Mouse (Mus musculus): ENCODE results near the gene Vkorc1l1. TPM values are rescaled to one million over a fixed set of nuclear protein-coding genes. Genes with fewer than 3 reads are reported as not detected.
A peak's percentile ranks its signal among the peaks of the same experiment; 100 is the strongest.

The Vkorc1l1 gene
- total and polyA plus RNA-seq, 2 experiments, result 14.4 to 24.3 TPM

DNA sequence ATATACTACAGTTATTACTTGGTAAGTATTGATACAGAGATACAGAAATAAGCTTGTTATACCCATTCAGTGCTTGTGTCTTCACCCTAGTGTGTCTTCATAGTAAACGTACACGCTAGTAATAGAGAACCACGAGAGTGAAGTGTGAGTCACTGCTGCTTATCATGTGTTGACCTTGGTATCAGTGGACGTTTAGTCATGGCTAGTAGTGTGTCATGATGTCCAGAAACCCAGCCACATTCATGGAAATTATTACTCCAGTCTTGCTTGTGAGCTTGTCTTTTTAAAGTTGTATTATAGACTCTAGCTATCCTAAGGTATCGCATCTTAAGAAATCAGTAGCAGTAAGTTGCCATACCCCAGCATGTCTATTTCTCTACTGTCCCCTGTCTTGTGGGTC lies 36.8 kb downstream of the Vkorc1l1 start:
- Histone ChIP-seq H3K4me1 (ENCODE audit: control insufficient read depth, insufficient read depth, low read length) (peaks cover 13% of the 10 kb centered on the region), H3K27me3 (ENCODE audit: control insufficient read depth, insufficient read depth, low read length) (no peaks in the 10 kb centered on the region), H3K79me2 (ENCODE audit: control insufficient read depth, insufficient read depth, low read length) (peaks cover 17% of the 10 kb centered on the region; the same call in 1 of the 2 replicates), H3K4me3 (ENCODE audit: insufficient read depth, low read depth, low read length) (no peak overlapping the region), H3K9ac (ENCODE audit: low read depth, low read length) (no peak overlapping the region), H3K27ac (replicated peaks; ENCODE audit: insufficient read depth, low read depth, low read length) (no peak overlapping the region), H3K36me3 (ENCODE audit: control insufficient read depth, insufficient read depth, low read length) (peaks cover 8% of the 10 kb centered on the region)
- no peak for DNase-seq (ENCODE audit: extremely low read depth, low read depth, low spot score)
- TF ChIP-seq POLR2A (IDR thresholded peaks at IDR 0.05; ENCODE audit: extremely low read depth, insufficient read depth, low read length) (no peak), CTCF (IDR thresholded peaks at IDR 0.05; ENCODE audit: low read depth, low read length) (no peak)
- 65% methylated on average over 5 of the region's 5 CpGs for WGBS

DNA sequence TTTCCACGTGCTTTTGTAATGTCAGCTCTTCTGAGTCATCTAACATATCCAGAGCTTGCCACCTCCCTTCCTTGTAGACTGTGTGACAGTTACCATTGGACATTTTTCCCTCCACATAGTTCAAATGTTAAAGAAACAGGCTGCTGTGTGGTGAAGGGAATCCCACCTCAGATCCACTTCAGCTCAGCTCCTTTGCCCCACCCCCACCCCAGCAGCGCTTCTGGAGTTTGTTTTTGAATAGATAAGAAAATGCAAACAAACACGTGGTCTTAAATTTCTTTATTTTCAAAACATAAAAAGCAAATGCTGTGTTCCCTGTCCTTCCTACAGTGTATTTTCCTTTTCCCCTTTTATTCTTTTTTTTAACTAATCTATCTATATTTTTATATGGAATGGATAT lies 38.4 kb downstream of the Vkorc1l1 start:
- Histone ChIP-seq H3K79me2 (ENCODE audit: control insufficient read depth, insufficient read depth, low read length) (peaks cover 17% of the 10 kb centered on the region; the same call in 1 of the 2 replicates), H3K4me3 (ENCODE audit: insufficient read depth, low read depth, low read length) (no peak overlapping the region), H3K27me3 (ENCODE audit: control insufficient read depth, insufficient read depth, low read length) (no peaks in the 10 kb centered on the region), H3K4me1 (ENCODE audit: control insufficient read depth, insufficient read depth, low read length) (peaks cover 5% of the 10 kb centered on the region; the same call in 1 of the 2 replicates), H3K9ac (ENCODE audit: low read depth, low read length) (no peak overlapping the region), H3K27ac (replicated peaks; ENCODE audit: insufficient read depth, low read depth, low read length) (no peak overlapping the region), H3K36me3 (ENCODE audit: control insufficient read depth, insufficient read depth, low read length) (peaks cover 13% of the 10 kb centered on the region)
- no peak for DNase-seq (ENCODE audit: extremely low read depth, low read depth, low spot score)
- 71% methylated on average over 3 of the region's 3 CpGs for WGBS
- TF ChIP-seq POLR2A (IDR thresholded peaks at IDR 0.05; ENCODE audit: extremely low read depth, insufficient read depth, low read length), result no peak

GRCm38 (mm10) chr5:129989376-129989775 lies 47.6 kb downstream of the Vkorc1l1 start:
- TF ChIP-seq CTCF (IDR thresholded peaks at IDR 0.05; ENCODE audit: low read depth, low read length), result no peak
- TF ChIP-seq POLR2A (IDR thresholded peaks at IDR 0.05; ENCODE audit: extremely low read depth, insufficient read depth, low read length), result no peak
- DNase-seq (ENCODE audit: extremely low read depth, low read depth, low spot score), result peak; percentile 78
- no peaks in the 10 kb centered on the region for H3K27me3 ChIP-seq (ENCODE audit: control insufficient read depth, insufficient read depth, low read length)
- peaks cover 2% of the 10 kb centered on the region; the same call in 1 of the 2 replicates for H3K36me3 ChIP-seq (ENCODE audit: control insufficient read depth, insufficient read depth, low read length)
- 21% methylated on average over 13 of the region's 13 CpGs for WGBS
- peaks cover 4% of the 10 kb centered on the region for H3K4me1 ChIP-seq (ENCODE audit: control insufficient read depth, insufficient read depth, low read length)
- no peaks in the 10 kb centered on the region for H3K79me2 ChIP-seq (ENCODE audit: control insufficient read depth, insufficient read depth, low read length)
- no peak overlapping the region for H3K4me3 ChIP-seq (ENCODE audit: insufficient read depth, low read depth, low read length)
- peak overlapping the region; percentile 33 for H3K27ac ChIP-seq (replicated peaks; ENCODE audit: insufficient read depth, low read depth, low read length)
- no peak overlapping the region for H3K9ac ChIP-seq (ENCODE audit: low read depth, low read length)

DNA sequence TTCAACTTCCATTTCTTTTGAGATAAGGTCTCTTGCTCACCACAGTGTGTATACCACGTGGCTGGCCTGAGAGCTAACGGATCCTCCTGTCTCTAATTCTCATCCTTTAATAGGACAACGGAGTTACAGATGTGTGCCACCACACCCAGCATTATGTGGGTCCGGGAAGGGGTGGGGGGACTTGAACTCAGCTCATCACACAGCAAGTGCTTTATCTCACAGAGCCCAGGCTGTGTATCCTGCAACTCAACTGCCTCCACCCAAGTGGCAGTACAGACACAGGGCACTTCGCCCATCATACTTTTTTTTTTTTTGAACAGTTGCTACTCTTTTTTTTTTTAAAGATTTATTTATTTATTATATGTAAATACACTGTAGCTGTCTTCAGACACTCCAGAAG lies 50.1 kb downstream of the Vkorc1l1 start:
- Histone ChIP-seq H3K79me2 (ENCODE audit: control insufficient read depth, insufficient read depth, low read length) (no peaks in the 10 kb centered on the region), H3K4me3 (ENCODE audit: insufficient read depth, low read depth, low read length) (no peak overlapping the region), H3K27ac (replicated peaks; ENCODE audit: insufficient read depth, low read depth, low read length) (no peak overlapping the region), H3K4me1 (ENCODE audit: control insufficient read depth, insufficient read depth, low read length) (peaks cover 4% of the 10 kb centered on the region), H3K36me3 (ENCODE audit: control insufficient read depth, insufficient read depth, low read length) (peaks cover 2% of the 10 kb centered on the region; the same call in 1 of the 2 replicates), H3K9ac (ENCODE audit: low read depth, low read length) (no peak overlapping the region), H3K27me3 (ENCODE audit: control insufficient read depth, insufficient read depth, low read length) (no peaks in the 10 kb centered on the region)
- 97% methylated on average over 5 of the region's 5 CpGs for WGBS
- DNase-seq (ENCODE audit: extremely low read depth, low read depth, low spot score), result no peak
- TF ChIP-seq CTCF (IDR thresholded peaks at IDR 0.05; ENCODE audit: low read depth, low read length) (no peak), POLR2A (IDR thresholded peaks at IDR 0.05; ENCODE audit: extremely low read depth, insufficient read depth, low read length) (no peak)

DNA sequence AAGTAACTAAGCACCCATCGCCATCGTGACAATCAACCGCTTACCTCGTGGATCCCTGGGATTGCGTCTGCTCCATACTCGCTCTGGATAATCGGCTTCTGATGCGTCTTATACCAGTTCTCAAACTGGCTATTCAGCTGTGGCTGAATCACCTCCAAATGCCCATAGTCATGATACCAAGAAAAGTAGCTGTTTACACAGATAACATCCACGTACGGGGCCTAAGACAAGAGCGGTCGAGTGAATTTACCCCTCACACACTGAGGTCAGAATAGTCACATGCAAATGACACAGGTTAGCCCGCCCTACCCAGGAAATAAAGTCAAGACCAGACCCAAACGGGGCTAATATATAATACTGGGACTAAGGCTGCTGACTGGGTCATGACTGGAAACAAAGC lies 51.6 kb downstream of the Vkorc1l1 start:
- 94% methylated on average over 14 of the region's 14 CpGs for WGBS
- Histone ChIP-seq H3K9ac (ENCODE audit: low read depth, low read length) (no peak overlapping the region), H3K79me2 (ENCODE audit: control insufficient read depth, insufficient read depth, low read length) (no peaks in the 10 kb centered on the region), H3K27ac (replicated peaks; ENCODE audit: insufficient read depth, low read depth, low read length) (no peak overlapping the region), H3K36me3 (ENCODE audit: control insufficient read depth, insufficient read depth, low read length) (peaks cover 3% of the 10 kb centered on the region; the same call in 1 of the 2 replicates), H3K27me3 (ENCODE audit: control insufficient read depth, insufficient read depth, low read length) (no peaks in the 10 kb centered on the region), H3K4me1 (ENCODE audit: control insufficient read depth, insufficient read depth, low read length) (peaks cover 4% of the 10 kb centered on the region), H3K4me3 (ENCODE audit: insufficient read depth, low read depth, low read length) (no peak overlapping the region)
- no peak for DNase-seq (ENCODE audit: extremely low read depth, low read depth, low spot score)
- TF ChIP-seq CTCF (IDR thresholded peaks at IDR 0.05; ENCODE audit: low read depth, low read length), result no peak
- TF ChIP-seq POLR2A (IDR thresholded peaks at IDR 0.05; ENCODE audit: extremely low read depth, insufficient read depth, low read length), result no peak

GRCm38 (mm10) chr5:129994989-129995388 lies 53.2 kb downstream of the Vkorc1l1 start:
- no peak for DNase-seq (ENCODE audit: extremely low read depth, low read depth, low spot score)
- H3K4me1 ChIP-seq (ENCODE audit: control insufficient read depth, insufficient read depth, low read length), result no peaks in the 10 kb centered on the region
- TF ChIP-seq POLR2A (IDR thresholded peaks at IDR 0.05; ENCODE audit: extremely low read depth, insufficient read depth, low read length), result no peak
- TF ChIP-seq CTCF (IDR thresholded peaks at IDR 0.05; ENCODE audit: low read depth, low read length), result no peak
- no peak overlapping the region for H3K27ac ChIP-seq (replicated peaks; ENCODE audit: insufficient read depth, low read depth, low read length)
- 93% methylated on average over 7 of the region's 7 CpGs for WGBS
- no peaks in the 10 kb centered on the region for H3K27me3 ChIP-seq (ENCODE audit: control insufficient read depth, insufficient read depth, low read length)
- H3K36me3 ChIP-seq (ENCODE audit: control insufficient read depth, insufficient read depth, low read length), result peaks cover 3% of the 10 kb centered on the region; the same call in 1 of the 2 replicates
- no peak overlapping the region for H3K9ac ChIP-seq (ENCODE audit: low read depth, low read length)
- no peaks in the 10 kb centered on the region for H3K79me2 ChIP-seq (ENCODE audit: control insufficient read depth, insufficient read depth, low read length)
- no peak overlapping the region for H3K4me3 ChIP-seq (ENCODE audit: insufficient read depth, low read depth, low read length)
